18 mouse cellular contexts compared by ENCODE assay signal in genomic region chr5:102497205-102497604, GRCm38 (mm10). TPM values are rescaled to one million over a fixed set of nuclear protein-coding genes. Genes with fewer than 3 reads are reported as not detected.
DNase-seq lines count a peak whose midpoint lies in the region; ATAC-seq and TF ChIP-seq lines count a peak whose summit lies in the region.
"Had no signal": no experiment of that assay in that cellular context is flagged by ENCODE, and none has a peak within 500 bp of the region (broad histone marks: within the 10 kb centered on the region; RNA-seq: fewer than 3 reads in every experiment).

No protein-coding gene starts in this region.

- no peaks in the 10 kb centered on the region for H3K9me3 ChIP-seq in liver, postnatal 0 days (ENCODE audit: low read length)
- no peaks in the 10 kb centered on the region for H3K9me3 ChIP-seq in liver, embryonic 12.5 days (replicated peaks)
- H3K9me3 ChIP-seq in megakaryocyte, embryonic 14.5 days, result no peaks in the 10 kb centered on the region
- H3K9me3 ChIP-seq: heart, embryonic 13.5 days; liver, embryonic 13.5 days; neural tube, embryonic 12.5 days; stomach, embryonic 15.5 days had no signal

- H3K4me3 ChIP-seq in liver, postnatal 0 days (ENCODE audit: low read depth, low read length), result no peak overlapping the region
- no peak overlapping the region for H3K4me3 ChIP-seq in liver, embryonic 12.5 days
- no peak overlapping the region for H3K4me3 ChIP-seq in bone marrow, adult 2 months (replicated peaks; ENCODE audit: control insufficient read depth, low read depth, low read length)
- H3K4me3 ChIP-seq in megakaryocyte, embryonic 14.5 days (replicated peaks), result peak overlapping the region; percentile 72
- H3K4me3 ChIP-seq: gastrocnemius, adult 2 months; heart, embryonic 13.5 days; liver, embryonic 13.5 days; neural tube, embryonic 12.5 days; stomach, embryonic 15.5 days had no signal

- TF ChIP-seq EP300 in liver, postnatal 0 days (IDR thresholded peaks at IDR 0.05; ENCODE audit: low read depth), result no peak; the same call in 1 of the 2 replicates

- 35% methylated on average over 3 of the region's 3 CpGs for WGBS in liver, postnatal 0 days (ENCODE audit: insufficient replicate concordance)
- 33% methylated on average over 3 of the region's 3 CpGs for WGBS in liver, embryonic 12.5 days (ENCODE audit: insufficient replicate concordance)
- WGBS in bone marrow, adult 2 months, result 18% methylated on average over 3 of the region's 3 CpGs

- peak; percentile 32 for DNase-seq in liver, postnatal 0 days
- peak; percentile 50 to 62 for DNase-seq in spleen, postnatal 4 days (ENCODE audit: low spot score in 2 of 2)
- DNase-seq in thymus, postnatal 14 days, result no peak
- DNase-seq: cerebellum, adult 9-10 months; gastrocnemius, adult 2 months; kidney, adult 2 months; kidney, postnatal 4 days; liver, embryonic 13.5 days; thymus, postnatal 4 days had no signal

- TF ChIP-seq CTCF in liver, postnatal 0 days (IDR thresholded peaks at IDR 0.05; ENCODE audit: low read depth), result no peak
- no peak for TF ChIP-seq CTCF in bone marrow, adult 2 months (IDR thresholded peaks at IDR 0.05; ENCODE audit: control insufficient read depth, insufficient read depth, low read length)

- no peak for TF ChIP-seq POLR2A in bone marrow, adult 2 months (IDR thresholded peaks at IDR 0.05; ENCODE audit: borderline replicate concordance, control insufficient read depth, low read depth, low read length)

- peak; percentile 75 for ATAC-seq in liver, postnatal 0 days
- ATAC-seq in liver, embryonic 12.5 days, result no peak
- ATAC-seq in erythroblast, adult 5-6 weeks (replicated peaks; ENCODE audit: low FRiP score, poor library complexity, severe bottlenecking), result no peak

- peak overlapping the region; percentile 64 for H3K27ac ChIP-seq in liver, postnatal 0 days (ENCODE audit: low read depth)
- H3K27ac ChIP-seq in liver, embryonic 12.5 days, result no peak overlapping the region
- peak overlapping the region; percentile 9; the same call in 1 of the 2 replicates for H3K27ac ChIP-seq in bone marrow, adult 2 months (ENCODE audit: control insufficient read depth, insufficient read depth, low read depth, low read length, poor library complexity)
- H3K27ac ChIP-seq: gastrocnemius, adult 2 months; heart, embryonic 13.5 days; hindbrain, embryonic 14.5 days; liver, embryonic 13.5 days; neural tube, embryonic 12.5 days; stomach, embryonic 15.5 days had no signal

- H3K27me3 ChIP-seq in liver, postnatal 0 days (ENCODE audit: insufficient read depth, low read length), result no peaks in the 10 kb centered on the region
- no peaks in the 10 kb centered on the region for H3K27me3 ChIP-seq in liver, embryonic 12.5 days (replicated peaks)
- no peaks in the 10 kb centered on the region for H3K27me3 ChIP-seq in megakaryocyte, embryonic 14.5 days (replicated peaks)
- H3K27me3 ChIP-seq: liver, embryonic 13.5 days; neural tube, embryonic 12.5 days; stomach, embryonic 15.5 days had no signal

- no peaks in the 10 kb centered on the region for H3K36me3 ChIP-seq in liver, postnatal 0 days (replicated peaks; ENCODE audit: insufficient read depth, low read length)
- no peaks in the 10 kb centered on the region for H3K36me3 ChIP-seq in liver, embryonic 12.5 days
- H3K36me3 ChIP-seq in megakaryocyte, embryonic 14.5 days (replicated peaks; ENCODE audit: low read length), result no peaks in the 10 kb centered on the region
- H3K36me3 ChIP-seq: heart, embryonic 13.5 days; liver, embryonic 13.5 days; neural tube, embryonic 12.5 days; stomach, embryonic 15.5 days had no signal

- H3K4me2 ChIP-seq in liver, postnatal 0 days (ENCODE audit: low read depth, low read length), result no peak overlapping the region
- H3K4me2 ChIP-seq in liver, embryonic 12.5 days, result no peak overlapping the region
- H3K4me2 ChIP-seq: heart, embryonic 13.5 days; hindbrain, embryonic 14.5 days; liver, embryonic 13.5 days; midbrain, embryonic 11.5 days; neural tube, embryonic 12.5 days; stomach, embryonic 15.5 days had no signal

- no peak overlapping the region for H3K9ac ChIP-seq in liver, postnatal 0 days (replicated peaks)
- H3K9ac ChIP-seq in liver, embryonic 12.5 days, result no peak overlapping the region
- H3K9ac ChIP-seq: heart, embryonic 13.5 days; hindbrain, embryonic 14.5 days; liver, embryonic 13.5 days; neural tube, embryonic 12.5 days; stomach, embryonic 15.5 days had no signal

- peaks cover 24% of the 10 kb centered on the region for H3K4me1 ChIP-seq in liver, postnatal 0 days (ENCODE audit: insufficient read depth)
- no peaks in the 10 kb centered on the region for H3K4me1 ChIP-seq in liver, embryonic 12.5 days
- peaks cover 15% of the 10 kb centered on the region for H3K4me1 ChIP-seq in bone marrow, adult 2 months (ENCODE audit: control insufficient read depth, insufficient read depth, low read length)
- H3K4me1 ChIP-seq in megakaryocyte, embryonic 14.5 days, result peaks cover 37% of the 10 kb centered on the region
- H3K4me1 ChIP-seq: neural tube, embryonic 12.5 days; stomach, embryonic 15.5 days had no signal

RNA-seq across cellular contexts. Expression of gene Arhgap24, which starts 16.0 kb away (rescaled TPM):
- 3.2 and 3.3 TPM in 2 replicates for polyA plus RNA-seq in liver, postnatal 0 days (2015; fragmentation: Nextera tagmentation; extraction: Ambion mirVana)
- polyA plus RNA-seq in liver, embryonic 12.5 days (2016; fragmentation: Nextera tagmentation; extraction: Ambion mirVana), result 2.8 and 3.4 TPM in 2 replicates
- polyA plus RNA-seq in bone marrow, adult 2 months (2011; ENCODE audit: insufficient read depth, insufficient read length, low replicate concordance, missing spikeins), result 2.8 and 4.1 TPM in 2 replicates
- polyA plus RNA-seq in megakaryocyte, embryonic 14.5 days (2012; ENCODE audit: insufficient read depth, low replicate concordance), result 1.4 TPM in 1 of 2 replicates, not detected in the other
- not detected in 2 replicates for total RNA-seq in erythroblast, adult 5-6 weeks (2015; ENCODE audit: low replicate concordance)
- 0.17 and 0.84 TPM in 2 replicates for total RNA-seq in erythroblast, adult 5-6 weeks (2017; ENCODE audit: low replicate concordance)
